Mouse (Mus musculus): ENCODE results near the gene Snx9.

GRCm38 (mm10) chr17:5914217-5914616 lies 73.1 kb downstream of the Snx9 start:
- TF ChIP-seq CTCF (IDR thresholded peaks at IDR 0.05; ENCODE audit: borderline replicate concordance, insufficient read depth, low read depth, low read length) (no peak), POLR2A (IDR thresholded peaks at IDR 0.05; ENCODE audit: borderline replicate concordance, insufficient read depth, low read length) (no peak)
